Mouse (Mus musculus) gastrocnemius, adult 18-20 months (tissue): ENCODE measurements around the gene Med24. TPM values are rescaled to one million over a fixed set of nuclear protein-coding genes. Genes with fewer than 3 reads are reported as not detected.
A peak's percentile ranks its signal among the peaks of the same experiment; 100 is the strongest.
"Not testable (repeated sequence)": the region's sequence is repeated elsewhere in the genome, so short reads cannot be mapped to it uniquely, and the experiment has no call there.

Source experiments
- DNase-seq: peaks from one replicate; pipeline ENCODE4 v3.0.0; 2021; ENCODE audit warnings: low spot score
- total RNA-seq, 2 experiments: library from RNA; stranded (reverse); gene quantifications; 2 replicates each; pipeline ENCODE4 v1.2.3; 2021

Med24 gene
- total RNA-seq, 2 experiments from 2014 or later: 48.1 to 53.3 TPM

DNA sequence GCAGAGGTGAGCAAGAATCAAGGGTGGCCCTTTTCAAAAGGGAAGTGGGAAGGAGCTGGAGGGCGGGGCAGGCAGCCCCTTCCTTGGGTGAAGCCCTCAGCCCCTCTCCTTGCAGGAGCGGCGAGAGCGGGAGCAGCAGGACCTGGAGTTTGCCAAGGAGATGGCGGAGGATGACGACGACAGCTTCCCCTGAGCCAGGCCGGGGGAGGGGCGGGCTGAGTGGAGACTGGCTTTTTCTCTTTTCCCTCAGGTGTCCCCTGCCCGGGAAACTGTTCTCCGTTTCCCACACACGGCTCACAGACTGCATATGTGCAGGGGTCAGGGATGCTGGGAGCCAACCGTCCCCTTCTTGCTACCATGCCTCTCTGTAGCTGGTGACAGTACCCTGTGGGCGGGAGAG, 33.8 kb downstream of the Med24 start:
- DNase-seq: no peak

DNA sequence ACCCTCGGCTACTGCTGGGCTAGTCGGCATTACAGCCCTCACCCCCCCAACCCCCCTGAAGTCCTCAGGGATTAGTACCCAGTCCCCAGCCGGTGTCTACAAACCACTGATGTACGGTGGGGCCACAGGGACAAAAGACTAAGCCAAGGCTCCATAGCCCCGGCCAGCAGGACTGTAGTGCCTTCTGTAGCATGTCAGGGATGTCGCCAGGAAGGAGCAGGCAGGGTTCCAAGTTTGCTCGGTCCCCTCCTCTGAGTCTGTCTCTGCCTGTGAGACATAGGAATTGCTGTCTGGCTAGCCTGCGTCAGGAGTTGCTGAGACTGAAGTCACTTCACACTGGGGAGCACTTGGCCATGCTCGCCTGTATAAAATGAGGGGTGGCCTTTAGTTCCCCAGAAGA, 34.9 kb downstream of the Med24 start:
- DNase-seq: no peak

DNA sequence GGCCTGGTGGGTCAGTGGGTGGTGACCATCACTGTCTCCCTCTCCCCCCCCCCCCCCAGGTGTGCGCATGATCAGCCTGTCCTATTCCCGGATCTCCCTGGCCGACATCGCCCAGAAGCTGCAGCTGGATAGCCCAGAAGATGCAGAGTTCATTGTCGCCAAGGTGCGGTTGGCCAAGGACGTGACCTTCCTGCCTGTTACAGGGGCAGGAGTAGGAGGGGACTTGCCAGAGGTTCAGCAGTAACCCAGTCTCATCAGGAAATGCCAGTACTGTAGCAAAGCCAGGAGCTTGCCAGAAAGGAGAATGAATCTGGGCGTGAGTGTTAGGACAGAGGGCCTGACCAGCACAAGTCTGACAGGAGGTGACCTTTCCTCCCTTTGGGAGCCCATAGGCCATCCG, 35.5 kb downstream of the Med24 start:
- DNase-seq: no peak

DNA sequence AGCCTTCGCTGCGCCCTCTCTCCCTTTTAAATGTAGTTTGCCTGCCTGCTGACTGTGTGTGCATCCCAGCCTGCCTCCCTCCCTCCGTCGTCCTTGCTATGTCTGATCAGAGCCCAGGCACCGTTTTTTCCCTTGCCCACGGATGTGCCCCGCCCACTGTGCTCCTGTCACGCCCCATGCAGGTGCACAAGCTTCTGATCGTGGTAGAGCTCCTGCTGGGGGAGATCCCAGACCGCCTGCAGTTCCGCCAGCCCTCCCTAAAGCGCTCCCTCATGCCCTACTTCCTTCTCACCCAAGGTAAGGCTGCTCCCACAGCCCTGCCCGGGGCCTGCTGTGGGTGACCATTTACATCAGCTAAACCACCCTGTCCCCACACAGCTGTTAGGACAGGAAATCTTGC, 36.0 kb downstream of the Med24 start:
- no peak for DNase-seq

DNA sequence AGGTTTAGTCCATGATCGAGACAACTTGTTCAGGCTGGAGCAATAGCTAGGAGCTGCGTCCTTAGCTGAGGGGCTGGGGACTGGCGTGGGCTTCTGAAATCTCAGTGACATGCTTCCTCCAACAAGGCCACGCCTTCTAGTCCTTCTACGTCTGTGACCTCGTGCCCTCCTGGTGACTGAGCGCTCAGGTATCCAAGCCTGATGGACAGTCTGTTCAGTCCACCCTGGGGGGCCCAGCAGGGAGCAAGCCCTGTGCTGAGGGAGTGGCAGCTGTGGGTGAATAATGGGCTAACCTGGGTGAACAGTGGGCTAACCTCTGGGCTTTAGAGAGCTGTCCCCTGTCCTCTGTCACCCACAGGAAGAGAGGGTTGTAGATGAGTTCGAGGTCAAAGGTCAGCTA, 41.2 kb downstream of the Med24 start:
- no peak for DNase-seq

DNA sequence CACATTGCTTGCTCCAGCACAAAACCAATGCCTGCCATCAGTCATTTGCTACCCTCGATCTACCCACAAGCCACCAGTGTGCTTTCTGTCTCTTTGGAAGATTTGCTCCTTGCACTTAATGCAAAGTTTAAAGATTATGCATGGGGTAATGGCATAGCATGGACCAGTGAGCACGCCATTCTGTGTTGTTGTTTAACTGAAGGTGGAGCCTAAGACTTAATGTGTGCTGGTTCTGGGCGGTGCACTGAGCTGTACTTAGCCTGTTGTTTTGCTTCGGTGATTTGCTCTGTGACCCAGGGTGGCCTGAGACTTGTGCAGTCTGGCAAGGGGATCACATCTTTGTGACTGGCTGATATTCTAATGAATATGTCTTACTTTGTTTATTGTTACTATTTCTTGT, 42.3 kb downstream of the Med24 start:
- DNase-seq: no peak

DNA sequence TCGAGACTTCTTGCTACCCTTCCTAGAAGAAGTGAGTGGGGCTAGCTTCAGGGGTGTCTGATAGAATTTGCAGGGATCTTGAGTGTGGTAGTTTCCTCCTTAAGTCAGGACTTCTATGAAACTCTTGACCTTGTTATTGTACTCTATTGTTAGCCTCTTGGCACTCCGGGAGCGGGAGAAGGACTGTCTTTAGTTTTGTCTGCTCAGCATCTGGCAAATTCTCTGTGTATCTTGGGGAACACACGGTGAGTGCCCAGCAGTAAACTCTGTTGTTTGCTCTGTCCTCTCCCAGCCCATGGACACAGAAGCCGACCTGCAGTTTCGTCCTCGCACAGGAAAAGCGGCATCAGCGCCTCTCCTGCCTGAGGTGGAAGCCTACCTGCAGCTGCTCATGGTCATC, 43.6 kb downstream of the Med24 start:
- DNase-seq: no peak

DNA sequence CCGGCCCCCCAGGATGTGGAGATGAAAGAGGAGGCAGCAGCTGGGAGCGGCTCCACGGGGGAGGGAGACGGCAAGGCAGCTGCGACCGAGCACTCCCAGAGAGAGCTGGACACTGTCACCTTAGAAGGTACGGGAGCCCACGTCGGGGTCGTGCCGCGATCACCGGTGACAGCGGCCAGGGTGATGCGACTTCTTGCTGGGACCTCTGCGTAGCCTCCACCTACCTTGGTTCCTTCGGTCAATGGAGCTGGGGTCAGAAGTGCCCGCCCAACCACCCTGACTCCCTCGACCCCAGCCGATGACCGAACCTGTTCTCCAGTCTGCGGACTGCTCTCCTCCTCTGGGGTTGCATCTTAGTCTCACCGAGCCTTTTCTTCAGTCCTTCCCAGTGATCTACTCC, 46.4 kb downstream of the Med24 start:
- DNase-seq: no peak

DNA sequence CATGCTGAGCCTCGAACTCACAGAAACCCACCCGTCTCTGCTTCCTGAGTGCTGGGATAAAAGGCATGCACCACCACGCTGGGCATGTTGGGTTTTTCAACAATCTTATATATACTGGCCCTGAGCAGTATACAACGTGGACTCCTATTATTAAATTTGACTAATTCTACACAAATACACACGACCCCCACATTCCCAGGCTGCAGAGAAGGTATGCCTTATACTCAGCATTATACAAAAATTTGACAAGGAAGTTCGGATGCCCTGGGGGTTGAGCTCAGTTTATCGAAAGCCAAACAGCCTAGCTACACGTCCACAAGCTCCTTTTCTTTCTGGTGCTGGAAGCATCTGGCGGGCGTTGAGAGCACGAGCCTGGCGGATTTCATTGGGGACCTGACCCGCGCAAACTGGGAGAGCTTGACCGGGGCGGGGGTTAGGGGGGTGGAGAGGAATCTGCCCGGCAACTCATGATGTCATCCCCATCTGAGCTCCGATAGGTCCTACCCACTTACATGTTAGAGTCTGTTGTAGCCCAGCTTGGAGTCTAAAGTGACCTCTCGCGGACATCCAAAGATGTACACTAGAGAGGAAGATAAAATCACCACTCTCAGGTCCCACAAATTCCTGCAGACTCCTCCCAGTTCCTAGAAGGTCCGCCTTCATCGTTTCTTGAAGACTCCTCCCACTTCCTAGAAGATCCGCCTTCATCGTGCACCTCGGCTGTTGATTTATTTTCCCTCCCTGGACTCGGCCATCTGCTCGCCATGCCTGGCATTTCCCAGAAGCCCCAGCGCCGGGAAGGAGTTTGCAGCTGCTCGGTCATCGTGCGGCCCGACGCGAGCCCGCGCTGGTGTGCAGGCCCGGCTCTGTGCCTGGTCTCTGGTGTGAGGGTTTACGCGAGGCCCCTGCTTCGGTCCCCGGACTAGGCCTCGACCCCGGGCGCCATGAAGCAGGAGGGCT, 47.2 kb downstream of the Med24 start, which contains the start of gene Psmd3:
Psmd3 (plus strand) TSS at position 769 of the 960 bp plus-strand sequence.
- DNase-seq: peak; percentile 99

DNA sequence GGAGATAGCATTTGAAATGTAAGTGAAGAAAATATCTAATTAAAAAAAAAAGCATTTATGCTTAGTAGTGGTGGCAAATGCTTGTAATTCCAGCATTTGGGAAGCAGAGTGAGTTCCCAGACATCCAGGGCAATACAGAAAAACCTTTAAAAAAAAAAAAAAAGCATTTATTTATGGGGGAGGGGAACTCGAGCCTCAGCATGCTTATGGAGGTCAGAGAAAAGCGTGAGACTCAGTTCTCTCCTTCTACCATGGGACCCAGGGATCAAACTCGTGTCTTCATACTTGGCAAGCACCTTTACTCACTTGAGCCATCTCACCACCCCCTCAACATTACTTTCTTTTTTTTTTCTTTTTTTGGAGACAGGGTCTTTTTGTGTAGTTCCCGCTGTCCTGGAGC, 48.0 kb downstream of the Med24 start:
- no peak for DNase-seq

DNA sequence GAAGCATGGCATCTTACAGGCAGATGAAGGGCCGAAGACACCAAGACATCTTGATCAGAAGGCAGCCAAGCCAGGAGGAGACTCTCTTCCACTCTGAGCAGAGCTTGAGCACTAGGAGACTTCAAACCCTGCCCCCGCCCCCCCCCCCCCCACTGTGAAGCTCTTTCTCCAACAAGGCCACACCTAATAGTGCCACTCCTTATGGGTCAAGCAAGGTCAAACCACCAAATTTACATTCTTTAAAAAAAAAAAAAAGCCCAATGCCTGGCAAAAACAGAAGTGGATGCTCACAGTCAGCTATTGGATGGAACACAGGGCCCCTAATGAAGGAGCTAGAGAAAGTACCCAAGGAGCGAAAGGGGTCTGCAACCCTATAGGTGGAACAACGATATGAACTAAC, 48.6 kb downstream of the Med24 start:
- not testable (repeated sequence) for DNase-seq

DNA sequence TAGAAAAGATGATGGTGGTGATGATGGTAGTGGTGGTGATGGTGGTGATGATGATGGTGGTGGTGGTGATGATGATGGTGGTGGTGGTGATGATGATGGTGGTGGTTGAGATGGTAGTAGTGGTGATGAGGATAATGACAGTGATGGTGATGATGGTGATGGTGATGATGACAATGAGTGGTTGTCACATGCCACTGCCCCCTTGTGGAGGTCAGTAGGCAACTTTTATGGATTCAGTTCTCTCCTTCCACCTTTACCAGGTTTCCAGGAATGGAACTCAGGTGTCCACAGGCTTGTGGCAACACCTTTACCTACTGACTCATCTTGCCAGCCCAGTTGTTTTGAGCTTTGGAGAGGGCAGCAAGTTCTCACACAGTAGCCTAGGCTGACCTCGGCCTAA, 49.2 kb downstream of the Med24 start:
- DNase-seq: no peak

DNA sequence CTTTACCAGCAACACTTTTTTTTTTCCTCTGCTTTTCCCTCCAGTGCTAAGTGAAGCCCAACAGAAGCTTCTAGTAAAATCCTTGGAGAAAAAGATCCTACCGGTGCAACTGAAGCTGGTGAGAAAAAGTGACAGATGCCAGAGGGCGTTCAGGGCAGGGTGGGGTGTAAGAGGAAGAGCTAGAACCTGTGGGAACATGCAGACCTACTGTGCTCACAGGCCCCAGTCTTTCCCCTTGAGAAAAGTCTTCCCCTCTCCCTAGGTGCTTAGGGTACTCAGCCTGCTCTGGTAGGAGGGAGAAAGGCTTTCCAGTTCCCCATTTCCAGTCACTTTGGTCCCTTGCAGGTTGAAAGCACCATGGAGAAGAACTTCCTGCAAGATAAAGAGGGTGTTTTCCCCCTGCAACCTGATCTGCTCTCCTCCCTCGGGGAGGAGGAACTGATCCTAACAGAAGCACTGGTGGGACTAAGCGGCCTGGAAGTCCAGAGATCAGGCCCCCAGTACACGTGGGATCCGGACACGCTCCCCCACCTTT, 53.3 kb downstream of the Med24 start:
- no peak for DNase-seq

DNA sequence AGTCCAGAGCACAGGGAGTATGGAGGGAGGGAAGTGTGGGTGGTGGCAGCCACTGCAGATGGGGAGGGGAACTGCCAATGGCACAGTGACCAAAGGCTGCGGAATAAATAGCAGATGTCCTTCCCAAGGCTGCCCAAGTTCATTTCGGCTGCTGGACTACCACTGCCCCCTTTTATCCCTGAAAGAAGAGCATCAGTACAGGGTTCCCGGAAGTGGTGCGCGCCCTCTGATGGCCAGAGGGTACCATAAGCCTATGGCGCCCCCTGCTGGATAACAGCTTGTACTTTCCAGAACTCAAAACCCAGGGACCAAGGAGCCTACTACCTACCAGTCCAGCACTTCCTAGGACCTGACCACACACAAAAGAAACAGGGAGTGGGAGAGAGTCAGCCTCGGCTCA, 56.1 kb downstream of the Med24 start:
- DNase-seq: peak; percentile 52

DNA sequence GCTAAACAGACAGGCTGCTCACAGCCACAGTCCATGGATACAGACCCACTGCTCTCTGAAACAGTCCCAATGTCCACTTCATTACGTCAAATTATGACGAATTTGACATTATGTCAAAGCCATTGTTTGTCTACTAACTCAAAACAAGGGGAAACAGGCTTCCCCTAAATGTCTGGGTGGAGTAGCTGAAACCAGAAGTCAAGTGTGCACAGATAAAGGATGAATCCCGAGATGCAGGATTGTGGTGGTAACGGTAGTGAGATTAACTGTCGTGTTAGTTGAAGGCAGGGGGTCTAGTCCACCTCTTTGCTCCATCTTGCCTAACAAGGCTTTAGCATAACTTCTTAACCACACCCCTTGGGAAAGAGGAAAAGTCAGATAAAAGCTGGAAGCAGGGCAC, 56.8 kb downstream of the Med24 start:
- no peak for DNase-seq

DNA sequence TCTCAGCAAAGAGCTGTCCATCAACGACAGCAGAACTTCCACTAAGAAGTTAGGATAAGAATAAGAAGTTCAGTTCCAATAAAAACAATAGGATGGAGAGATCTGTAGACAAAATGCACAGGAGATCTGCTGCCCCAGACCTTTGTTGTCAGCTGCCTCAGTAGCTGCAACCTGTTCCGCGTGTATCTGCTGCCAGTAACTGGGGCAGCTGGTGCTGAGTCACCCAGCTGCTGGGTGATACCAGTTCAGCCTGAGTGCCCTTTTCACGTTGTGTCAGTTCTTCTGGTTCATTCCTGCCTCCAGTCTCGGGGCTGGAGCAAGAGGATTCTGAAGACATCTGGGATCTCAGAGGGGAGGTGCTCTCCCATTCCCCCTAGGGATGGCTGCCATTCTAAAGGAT, 57.4 kb downstream of the Med24 start:
- DNase-seq: no peak

DNA sequence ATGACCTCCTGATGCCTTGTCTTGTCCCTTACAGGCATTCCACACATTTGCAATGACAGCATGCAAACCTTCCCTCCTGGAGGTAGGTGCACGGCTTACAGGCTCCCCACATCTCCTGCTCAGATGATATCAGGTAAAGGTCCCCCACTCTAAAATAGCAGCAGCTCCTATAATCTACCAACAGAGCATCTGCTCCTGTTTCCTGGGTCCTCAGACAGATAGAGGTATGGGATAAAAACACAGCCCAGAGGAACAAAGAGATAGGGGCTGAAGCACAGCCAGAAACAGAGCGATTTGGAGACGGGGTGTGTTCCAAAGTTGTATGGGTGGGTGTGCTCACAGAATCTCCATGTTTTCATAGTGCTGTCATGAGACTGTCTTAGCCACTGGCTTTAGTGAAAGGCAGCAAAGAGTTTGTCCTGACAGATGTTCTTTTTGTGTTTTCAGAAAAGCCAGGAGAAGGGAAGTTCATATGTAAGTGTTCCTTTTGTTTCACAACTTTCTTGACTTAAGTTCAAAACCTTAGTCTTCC, 57.9 kb downstream of the Med24 start:
- DNase-seq: no peak

DNA sequence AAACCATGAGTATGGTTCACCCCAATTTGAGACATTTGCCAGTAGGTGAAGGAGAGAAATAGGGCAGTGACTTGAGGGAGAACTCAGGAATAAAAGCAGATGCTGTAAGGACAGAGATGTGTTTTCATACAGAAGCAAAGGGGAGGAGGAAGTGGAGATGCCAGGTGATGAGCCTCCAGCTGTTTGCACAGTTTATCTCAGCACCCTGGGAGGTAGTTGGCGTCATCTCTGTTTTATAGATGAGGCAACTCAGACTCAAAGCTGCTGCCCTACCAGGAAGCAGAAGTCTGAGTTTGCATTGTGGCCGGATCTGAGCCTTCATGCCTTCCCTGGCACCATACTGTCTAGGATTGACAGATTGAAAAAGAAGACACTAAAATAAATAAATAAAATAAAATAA, 60.3 kb downstream of the Med24 start:
- DNase-seq: no peak

DNA sequence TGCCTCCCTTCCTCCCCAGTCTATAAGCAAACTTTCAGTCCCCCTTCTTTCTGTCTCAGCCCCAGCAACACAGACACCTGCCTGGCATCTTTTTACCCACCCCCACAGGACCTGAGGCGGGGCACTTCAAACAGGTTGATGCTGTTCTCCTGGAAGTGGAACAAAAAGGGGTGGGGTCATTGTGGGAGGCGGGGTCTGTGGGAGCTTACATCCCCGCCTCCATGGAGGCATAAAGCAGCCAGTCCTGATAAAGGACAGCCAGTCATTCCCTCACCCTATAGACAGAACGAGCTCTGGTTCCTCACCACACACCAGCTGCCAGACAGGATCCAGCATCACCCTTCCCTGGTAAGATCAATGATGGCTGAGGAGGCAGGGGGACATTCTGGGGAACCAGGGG, 65.1 kb downstream of the Med24 start, which contains the start of gene Gsdma:
Gsdma (plus strand) TSS at position 261 of the 400 bp plus-strand sequence.
- DNase-seq: no peak

DNA sequence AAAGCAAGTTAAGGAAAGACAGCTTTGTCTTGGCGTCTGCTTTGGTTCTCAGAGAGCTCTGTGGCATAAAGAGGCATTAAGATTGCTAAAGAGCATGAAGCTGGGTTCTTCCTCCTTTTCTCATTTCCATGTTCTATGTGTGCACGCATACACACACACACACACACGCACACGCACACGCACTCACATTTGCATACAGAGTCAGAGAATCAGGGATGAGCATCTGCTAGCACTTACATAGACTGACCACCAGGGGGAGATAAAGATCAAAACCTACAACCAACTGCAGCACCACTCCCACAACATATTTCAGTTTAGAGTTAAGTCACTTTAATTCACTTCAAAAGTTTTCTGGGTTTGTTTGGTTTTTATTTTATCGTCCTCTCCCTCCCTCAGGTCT, 68.7 kb downstream of the Med24 start:
- DNase-seq: peak; percentile 28

DNA sequence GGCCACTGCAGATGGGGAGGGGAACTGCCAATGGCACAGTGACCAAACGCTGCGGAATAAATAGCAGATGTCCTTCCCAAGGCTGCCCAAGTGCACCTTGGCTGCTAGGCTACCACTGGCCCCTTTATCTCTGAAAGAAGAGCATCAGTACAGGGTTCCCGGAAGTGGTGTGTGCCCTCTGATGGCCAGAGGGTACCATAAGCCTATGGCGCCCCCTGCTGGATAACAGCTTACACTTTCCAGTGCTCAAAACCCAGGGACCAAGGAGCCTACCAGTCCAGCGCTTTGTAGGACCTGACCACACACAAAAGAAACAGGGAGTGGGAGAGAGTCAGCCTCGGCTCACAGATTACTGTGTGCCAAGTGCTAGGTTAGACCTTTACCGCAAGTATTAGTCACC, 74.2 kb downstream of the Med24 start:
- DNase-seq: peak; percentile 30
